Mouse (Mus musculus) right cerebral cortex, postnatal 25 days (tissue): Measurements from ENCODE around the gene Plcz1.

Experiments used
- DNase-seq: peaks from one replicate; pipeline ENCODE4 v3.0.0; 2022

Gene Plcz1

GRCm38 (mm10) chr6:139947106-139947879 is 94.0 kb downstream of the Plcz1 start:
- DNase-seq: no peak
